Mouse (Mus musculus) G1E (cell line): ENCODE data around the gene Rnf5.

Experiments
- CTCF ChIP-seq: IDR thresholded peaks from 2 replicates; pipeline ENCODE4 v1.5.1; 2012; ENCODE audit warnings: low read depth, low read length, inconsistent platforms, mixed read lengths
- GATA1 ChIP-seq: IDR thresholded peaks from 2 replicates; pipeline ENCODE4 v1.6.1; 2012; ENCODE audit warnings: borderline replicate concordance, low read length, inconsistent platforms, mixed read lengths
- GATA2 ChIP-seq: IDR thresholded peaks from 2 replicates; pipeline ENCODE4 v1.6.1; 2012; ENCODE audit warnings: low read depth, low read length, inconsistent platforms, borderline replicate concordance
- POLR2AphosphoS5 ChIP-seq: IDR thresholded peaks from 2 replicates; pipeline ENCODE4 v1.6.1; 2012; ENCODE audit warnings: low read depth, low read length, inconsistent platforms; ENCODE audit not compliant: insufficient replicate concordance
- TAL1 ChIP-seq: conservative IDR thresholded peaks from 2 replicates; pipeline ENCODE4 v1.6.1; 2012; ENCODE audit warnings: low read depth, low read length, inconsistent platforms, mixed read lengths

DNA sequence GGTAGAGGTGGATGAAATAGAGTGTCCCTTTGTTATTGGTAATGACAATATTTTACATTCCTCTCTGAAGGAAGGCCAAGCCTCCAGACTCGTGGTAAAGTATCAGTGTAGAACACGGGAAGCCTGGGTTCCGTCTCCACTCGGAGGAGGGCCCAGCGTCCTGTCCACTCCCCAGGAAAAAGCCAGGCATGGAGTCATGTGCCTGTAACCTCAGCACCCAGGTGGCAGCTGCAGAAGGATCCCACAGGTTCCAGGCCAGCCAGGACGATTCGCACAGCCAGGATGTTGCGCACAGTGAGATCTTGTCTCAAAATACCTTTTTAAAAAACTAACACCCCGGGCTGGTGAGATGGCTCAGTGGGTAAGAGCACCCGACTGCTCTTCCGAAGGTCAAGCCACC lies 40.1 kb downstream of the Rnf5 start:
- no peak for TF ChIP-seq CTCF
- no peak for TF ChIP-seq GATA1
- no peak for TF ChIP-seq TAL1
- no peak for TF ChIP-seq POLR2AphosphoS5
- no peak for TF ChIP-seq GATA2
